Mouse (Mus musculus) T-cell, adult 2 months (primary cell): ENCODE results near the gene Dnase2a.
"Not testable (repeated sequence)": the region's sequence is repeated elsewhere in the genome, so short reads cannot be mapped to it uniquely, and the experiment has no call there.

Source experiments
- DNase-seq: peaks from one replicate; pipeline ENCODE4 v3.0.0; 2022; ENCODE audit warnings: low spot score

Gene Dnase2a

DNA sequence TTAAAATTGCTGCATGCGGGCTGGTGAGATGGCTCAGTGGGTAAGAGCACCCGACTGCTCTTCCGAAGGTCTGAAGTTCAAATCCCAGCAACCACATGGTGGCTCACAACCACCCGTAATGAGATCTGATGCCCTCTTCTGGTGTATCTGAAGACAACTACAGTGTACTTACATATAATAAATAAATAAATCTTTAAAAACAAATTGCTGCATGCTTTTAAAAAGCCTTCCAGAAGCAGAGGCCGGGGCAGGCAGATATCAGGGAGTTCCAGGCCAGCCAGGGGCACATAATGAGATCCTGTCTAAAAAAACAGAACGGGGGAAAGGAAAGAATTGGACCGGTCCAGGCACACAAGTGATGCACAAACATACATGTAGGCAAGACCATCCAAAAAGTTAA, 381 bp upstream of the Dnase2a start:
- not testable (repeated sequence) for DNase-seq

DNA sequence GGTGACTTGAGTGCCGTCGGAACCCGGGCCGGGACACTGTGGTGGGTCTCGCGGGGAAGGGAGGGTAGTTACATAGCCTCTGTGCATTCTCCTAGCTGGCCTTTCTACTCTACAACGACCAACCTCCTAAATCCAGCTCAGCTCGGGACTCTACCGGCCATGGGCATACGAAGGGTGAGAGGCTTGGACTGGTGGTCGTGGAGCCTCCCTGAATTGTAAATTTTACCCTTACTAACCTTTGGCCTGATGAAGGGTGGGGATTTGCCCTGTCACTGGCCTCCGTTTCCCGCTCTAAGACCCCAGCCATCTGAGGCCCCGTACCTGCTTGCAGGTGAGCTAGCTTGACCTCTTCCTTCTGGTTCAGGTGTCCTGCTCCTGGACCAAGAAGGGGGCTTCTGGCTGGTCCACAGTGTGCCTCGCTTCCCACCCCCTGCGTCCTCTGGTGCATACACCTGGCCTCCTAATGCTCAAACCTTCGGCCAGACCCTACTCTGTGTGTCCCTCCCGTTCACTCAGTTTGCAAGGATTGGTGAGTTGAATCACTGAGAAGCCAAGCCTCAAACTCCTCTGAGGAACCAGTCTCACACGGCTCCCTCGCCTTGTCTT, 905 bp downstream of the Dnase2a start:
- no peak for DNase-seq

DNA sequence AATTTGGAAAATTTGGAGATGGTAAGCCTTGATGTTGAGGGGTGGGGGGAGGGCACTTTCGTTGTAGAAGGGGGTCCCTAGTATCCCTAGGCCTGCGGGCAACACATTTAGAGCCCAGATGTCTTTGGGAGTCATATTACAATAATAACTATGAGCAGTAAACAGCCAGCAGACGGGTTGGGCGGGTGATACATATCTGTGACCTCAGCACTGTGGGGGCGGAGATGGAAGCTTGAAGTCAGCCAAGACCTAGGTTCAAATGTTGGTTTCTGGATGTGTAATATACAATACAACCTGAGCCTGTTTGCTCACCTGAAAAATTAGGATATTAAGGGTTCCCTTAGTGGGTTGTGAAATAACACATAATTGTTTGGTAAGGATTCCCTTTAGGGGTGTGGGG, 1.6 kb downstream of the Dnase2a start:
- DNase-seq, result no peak

DNA sequence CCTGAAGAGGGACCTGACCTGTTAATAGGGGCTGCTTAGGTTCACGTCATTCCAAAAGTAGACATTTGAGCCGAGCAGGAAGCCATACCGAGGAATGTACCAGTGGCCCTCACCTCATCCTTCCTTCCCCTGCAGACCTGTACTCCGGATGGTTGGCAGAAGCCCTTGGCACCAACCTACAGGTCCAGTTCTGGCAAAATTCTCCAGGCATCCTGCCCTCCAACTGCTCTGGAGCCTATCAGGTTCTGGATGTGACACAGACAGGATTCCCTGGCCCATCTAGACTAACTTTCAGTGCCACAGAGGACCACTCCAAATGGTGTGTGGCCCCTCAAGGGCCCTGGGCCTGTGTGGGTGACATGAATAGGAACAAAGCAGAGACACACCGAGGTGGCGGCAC, 2.2 kb downstream of the Dnase2a start:
- DNase-seq, result no peak

DNA sequence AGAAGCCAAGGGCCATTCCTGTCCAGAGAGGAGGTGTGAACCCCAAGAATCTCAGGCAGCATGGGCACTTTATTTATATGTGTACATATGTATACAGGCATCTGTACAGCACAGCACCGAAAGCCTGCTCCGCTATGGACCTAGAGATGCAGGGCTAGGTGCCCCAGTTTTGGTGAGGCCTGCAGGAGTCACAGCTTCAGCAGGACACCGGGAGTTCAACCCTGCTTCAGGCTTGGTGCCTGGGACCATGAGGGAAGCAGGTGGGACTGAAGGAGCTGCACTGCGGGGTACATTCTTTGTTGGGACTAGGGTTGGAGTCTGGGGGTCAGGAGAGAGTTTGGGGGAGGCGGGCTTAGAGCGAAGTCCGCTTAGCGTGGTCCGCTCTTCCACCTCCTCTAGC, 3.5 kb downstream of the Dnase2a start:
- DNase-seq, result no peak

DNA sequence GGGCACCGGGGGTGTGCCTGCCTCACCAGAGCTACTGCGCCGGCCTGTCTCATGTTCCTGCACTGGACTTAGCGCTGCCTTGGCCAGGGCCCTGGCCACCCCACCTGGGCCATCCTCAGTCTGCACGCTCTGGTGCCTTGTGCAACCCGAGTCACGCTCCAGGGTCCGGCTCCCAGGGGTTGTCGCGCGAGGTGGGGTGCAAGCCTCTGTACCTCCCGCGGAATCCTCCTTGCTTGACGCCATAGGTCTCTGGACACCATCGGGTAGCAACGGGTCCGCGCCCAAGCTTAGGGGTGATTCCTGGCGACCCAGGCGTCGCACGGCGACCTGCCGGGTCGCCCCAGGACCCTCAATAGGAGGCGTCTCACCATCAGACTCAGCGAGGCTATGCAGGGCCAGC, 4.0 kb downstream of the Dnase2a start:
- no peak for DNase-seq

DNA sequence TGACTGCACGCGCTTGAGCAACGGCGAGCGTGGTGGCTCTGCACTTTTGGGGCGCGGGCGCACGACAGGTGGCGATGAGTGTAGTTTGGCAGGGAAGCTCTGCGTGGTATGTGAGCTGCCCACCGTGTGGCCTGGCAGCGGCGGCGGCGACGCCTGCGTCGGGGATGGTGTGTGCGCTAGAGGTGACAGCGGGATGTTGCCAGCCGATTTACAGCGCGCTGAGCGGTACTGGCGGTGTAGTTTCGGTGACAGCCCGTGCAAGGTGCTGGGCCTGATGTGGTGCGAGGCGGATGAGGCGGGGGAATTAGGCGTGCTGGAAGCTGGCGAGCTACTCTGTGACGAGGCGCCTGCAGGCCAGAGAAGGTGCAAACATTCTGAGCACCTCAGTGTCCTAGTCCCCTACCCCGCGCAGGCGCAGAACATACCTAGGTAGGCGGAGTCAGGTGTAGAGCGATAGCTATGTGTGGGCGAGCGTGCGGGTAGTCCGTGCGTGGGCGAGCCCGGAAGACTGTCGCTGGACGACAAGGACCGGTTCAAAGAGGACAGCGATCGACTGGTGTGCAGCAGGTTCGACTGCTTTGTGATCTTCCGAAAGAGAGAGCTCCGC, 4.6 kb downstream of the Dnase2a start:
- DNase-seq, result peak; percentile 90

DNA sequence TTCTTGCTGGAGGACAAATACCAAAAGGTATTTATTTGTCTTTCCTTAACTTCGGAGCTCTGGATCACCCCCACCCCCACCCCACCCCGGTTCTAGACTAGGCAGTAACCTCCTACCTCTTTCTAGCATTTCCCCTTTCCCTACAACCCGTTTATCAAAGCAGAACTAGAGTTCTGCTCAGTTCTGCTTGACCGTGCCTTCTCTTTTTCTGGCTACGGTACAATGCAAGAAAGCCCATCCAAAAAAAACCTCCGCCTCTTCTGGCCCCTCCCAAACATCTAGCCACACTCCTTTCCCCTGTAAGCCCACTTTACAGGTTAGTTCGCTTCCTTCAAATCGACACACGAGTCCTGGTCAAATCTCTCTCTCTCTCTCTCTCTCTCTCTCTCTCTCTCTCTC, 5.1 kb downstream of the Dnase2a start:
- DNase-seq, result no peak

DNA sequence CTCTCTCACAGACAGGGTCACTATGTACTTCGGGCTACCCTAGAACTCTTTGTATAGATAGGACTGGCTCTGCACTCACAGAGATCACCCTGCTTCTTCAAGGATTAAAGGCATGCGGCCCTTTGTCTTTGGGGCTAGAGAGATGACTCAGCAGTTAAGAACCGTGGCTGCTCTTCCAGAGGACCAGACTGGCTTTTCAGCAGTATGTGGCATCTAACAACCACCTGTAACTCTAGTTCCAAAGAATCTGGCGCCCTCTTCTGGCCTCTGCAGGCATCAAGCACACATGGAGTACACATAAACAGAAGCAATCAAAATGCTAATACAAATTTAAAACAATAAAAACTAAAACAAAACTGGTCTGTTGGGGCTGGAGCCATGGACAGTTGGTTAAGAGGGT, 5.6 kb downstream of the Dnase2a start:
- peak; percentile 63 for DNase-seq

DNA sequence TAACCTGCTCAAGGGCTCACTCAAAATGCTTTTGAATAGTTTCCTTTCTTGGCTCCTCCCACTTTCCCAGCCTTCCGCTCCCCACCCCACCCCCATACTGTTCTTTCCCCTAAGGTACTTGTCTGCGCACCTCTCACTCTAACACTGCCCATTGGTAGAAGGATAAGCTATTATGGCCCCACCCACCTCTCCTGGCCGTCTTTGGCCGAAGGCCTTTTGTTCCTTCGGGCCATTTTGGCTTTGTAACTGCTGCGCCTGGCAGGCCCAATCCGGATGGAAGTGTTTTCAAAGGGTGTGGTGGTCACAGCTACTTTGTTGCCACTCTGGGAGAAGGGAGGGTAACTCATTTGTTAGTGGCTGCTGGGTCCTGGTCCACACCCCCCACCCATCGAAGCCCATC, 6.9 kb downstream of the Dnase2a start:
- DNase-seq, result no peak

DNA sequence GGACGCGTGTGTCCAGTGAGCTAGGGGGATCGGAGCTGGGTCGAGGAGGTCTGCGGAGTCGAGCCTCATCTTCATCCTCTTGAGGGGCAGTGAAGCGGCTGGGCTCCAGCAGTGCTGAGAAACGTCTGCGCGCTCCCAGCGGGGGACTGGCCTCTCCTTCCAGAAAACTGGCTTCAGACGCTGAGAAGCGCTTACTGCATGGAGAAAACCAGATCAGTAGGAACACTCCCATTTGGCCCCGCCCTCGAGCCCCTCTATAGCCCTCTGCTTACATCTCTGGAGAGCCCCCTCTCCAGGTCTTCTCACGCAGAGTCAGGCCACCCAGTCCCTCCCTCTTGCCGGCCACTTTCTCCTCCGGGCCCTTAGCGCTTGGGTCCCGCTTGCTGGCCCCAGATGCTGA, 9.4 kb downstream of the Dnase2a start:
- DNase-seq, result no peak

DNA sequence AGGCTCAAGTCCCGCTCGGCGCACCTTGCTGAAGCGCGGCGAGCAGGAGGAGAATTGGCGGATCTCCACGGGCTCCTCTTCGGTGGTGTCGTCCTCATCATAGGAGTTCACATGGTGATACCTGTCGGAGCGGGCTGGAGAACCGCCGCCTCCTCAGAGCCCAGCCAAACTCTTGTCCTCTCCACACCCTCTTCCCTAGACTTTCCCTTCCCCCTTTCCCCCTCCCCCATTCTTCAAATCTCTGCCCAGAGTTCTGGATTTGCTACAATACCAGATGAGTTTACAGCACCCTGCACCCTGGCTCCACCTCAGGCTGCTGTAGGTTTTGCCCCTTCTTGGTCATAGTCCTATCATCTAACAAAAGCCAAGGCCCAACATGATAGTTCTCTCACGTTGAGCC, 10.3 kb downstream of the Dnase2a start:
- DNase-seq, result no peak

DNA sequence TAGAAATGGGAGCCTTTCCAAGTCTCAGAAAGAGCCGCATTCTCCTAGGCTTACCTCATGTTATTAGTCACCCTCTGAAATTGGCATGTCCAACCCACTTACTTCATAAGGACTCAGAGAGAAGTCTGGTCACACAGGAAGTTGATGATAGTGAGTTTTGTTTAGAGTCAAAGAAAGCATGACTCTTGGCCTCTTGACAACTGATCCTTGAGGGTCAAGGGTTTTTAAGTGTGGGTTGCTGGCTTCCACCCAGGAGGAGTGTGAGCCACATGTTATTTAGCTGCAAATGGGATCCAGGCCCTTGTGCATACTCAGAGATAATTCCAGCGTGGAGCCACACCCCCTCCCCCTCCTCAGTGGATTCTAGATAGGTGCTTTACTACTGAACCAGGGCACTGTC, 13.2 kb downstream of the Dnase2a start:
- no peak for DNase-seq

DNA sequence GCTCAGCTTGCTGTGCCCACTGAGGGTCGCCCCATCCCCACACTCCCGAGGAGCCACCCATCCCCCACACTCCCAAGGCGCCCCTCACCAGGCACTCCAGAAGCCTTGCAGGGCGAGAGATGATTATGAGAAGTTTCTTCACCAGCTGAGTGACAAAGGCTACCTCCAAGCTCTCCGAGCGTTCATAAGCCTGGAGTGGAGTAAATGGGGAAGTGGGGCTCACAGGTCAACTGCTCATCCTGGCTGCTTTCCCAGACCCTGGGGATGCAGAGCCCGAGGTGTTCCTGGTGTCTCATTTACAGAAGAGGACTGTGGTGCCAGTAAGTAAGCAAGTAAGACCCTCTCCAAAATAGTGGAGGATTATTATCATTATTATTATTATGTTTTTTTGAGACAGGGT, 17.2 kb downstream of the Dnase2a start:
- no peak for DNase-seq

DNA sequence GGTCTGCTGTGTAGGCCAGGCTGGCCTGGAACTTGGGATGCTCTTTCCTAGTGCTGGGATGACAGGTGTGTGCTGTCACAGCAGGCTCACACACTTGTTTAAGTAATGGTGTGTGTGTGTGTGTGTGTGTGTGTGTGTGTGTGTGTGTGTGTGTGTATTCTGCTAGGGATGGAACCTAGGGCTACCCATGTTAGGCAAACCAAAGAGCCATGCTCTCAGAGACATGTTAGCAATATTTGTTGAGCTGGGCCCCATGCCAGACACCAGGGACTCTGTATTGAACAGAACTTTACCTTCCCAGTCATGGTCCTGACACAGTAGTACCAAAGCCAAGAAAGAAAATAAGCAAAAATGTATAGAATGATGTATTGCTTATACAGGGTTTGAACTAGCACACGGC, 19.2 kb downstream of the Dnase2a start:
- no peak for DNase-seq

DNA sequence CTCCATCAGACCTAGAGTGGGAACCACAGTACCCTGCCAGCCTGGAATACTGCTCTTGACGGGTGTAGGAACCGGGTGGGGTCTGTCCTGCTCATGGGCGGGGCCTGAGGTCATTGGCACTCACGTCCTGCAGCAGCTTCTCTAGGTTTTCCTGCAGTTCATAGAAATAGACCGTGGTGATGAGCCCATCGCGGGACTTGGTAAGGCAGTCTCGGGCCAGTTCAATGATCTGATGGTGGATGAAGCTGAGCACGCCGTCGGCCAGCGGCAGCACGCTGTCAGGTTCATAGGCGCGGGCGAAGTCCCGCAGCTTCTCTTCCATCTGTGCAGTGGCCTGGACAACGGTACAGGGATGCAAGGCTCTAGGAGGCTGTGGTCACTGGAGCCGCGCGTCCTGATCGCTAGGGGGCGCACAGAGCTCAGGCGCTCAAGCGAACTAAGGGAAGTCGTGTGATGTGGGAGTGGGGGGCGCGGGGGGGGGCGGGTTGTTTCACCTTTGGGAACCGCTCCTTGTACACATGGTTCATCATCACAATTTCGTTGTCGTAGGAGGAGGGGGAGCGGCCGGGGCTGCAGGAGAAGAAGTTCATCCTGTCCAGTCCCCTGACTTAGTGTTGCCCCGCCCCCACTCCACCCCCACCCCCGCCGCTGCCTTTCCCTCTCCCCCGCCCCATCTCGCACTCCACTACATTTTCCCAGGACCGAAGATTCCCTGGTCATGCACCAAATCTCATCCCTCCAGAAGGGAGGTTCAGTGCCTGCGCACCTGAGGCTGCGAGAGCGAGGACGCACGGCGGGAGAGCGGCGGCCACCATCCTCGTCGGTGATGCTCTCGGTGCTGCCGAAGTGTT, 20.3 kb downstream of the Dnase2a start:
- peak; percentile 51 for DNase-seq

DNA sequence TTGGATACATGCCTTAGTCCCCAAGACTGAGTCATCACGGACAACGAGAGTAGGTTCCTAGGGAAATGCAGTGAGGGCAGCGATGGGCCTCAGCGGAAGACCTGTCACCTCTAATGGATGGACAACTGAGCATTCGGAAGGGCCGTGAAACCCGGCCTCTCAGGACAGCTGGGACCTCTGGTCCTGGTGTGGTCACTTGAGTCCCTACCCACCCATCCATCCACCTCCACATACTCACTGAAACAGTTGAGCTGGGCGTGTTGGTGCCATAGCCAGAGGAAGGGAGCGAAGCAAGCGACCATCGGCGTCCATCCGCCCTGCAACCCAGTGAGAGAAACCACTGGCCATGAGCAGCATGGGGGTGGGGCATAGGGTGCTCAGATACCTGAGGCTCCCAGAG, 22.2 kb downstream of the Dnase2a start:
- no peak for DNase-seq

DNA sequence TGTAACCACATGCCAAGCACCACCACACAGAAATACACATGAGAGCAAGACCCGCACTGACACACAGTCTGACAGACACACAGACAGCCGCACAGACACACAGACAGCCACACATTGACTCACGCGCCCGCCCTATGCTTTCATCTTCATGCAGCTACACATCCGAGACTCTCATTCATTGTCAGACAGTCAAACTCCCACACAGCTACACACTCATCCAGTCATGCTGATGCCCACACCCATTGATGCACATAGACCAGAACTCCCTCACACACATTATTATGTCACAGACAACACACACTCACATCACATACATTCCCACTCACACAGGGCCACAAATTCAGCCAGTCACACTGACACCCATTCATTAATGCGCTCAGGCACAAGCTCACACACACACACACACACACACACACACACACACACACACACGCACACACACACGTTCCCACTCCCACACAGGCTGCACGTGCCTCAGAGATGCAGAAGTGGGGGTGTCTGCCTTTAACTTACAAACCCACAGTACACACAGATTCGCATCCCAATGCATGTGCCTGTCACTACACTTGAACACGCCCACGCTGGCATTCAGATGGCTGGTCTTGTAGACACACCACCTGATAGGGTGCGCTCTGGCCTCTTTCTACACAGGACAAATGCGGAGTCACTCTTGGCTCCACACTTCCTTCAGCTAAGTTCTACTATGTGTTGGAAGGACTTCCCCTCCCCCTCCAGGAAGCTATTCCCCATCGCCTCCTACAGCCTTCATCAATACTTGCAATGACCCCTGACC, 25.6 kb downstream of the Dnase2a start:
- DNase-seq, result no peak

DNA sequence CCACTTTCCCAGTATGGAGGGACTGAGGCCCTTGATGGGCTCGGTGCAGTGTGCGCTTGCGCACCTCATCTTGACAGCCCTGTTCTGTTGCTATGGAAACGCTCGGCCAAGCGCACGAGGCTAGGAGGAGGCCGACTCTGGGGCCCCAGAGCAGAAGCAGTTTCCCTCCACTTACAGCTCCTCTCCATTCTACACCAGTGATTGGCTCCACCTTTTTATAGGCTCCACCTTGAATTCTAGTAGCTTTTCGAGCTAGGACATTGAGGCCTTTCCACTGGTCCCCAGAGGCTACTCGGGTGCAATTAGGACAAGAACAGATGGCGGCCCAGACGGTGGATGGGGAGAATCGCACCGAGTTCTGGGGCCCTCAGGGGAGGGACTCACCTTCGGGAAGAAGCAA, 26.5 kb downstream of the Dnase2a start:
- no peak for DNase-seq

DNA sequence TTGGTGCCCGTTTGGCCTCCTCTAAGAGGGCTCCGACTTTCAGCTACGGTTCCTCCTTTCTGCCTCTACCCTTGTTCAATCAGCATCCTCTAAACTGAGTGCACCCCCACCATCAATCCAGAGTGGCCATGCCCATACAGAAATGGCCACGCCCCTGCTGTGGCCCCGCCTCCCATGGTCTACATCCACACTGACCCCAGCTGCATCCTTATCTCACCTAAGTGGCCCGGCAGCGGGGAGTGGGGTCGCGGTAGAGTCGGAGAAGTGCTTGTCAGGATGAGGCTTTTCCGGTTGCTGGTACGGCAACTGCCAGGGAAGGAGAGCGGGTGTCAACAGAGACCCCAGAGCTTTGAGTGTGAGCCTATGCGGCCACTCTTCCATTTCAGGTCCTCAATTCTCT, 27.1 kb downstream of the Dnase2a start:
- no peak for DNase-seq

DNA sequence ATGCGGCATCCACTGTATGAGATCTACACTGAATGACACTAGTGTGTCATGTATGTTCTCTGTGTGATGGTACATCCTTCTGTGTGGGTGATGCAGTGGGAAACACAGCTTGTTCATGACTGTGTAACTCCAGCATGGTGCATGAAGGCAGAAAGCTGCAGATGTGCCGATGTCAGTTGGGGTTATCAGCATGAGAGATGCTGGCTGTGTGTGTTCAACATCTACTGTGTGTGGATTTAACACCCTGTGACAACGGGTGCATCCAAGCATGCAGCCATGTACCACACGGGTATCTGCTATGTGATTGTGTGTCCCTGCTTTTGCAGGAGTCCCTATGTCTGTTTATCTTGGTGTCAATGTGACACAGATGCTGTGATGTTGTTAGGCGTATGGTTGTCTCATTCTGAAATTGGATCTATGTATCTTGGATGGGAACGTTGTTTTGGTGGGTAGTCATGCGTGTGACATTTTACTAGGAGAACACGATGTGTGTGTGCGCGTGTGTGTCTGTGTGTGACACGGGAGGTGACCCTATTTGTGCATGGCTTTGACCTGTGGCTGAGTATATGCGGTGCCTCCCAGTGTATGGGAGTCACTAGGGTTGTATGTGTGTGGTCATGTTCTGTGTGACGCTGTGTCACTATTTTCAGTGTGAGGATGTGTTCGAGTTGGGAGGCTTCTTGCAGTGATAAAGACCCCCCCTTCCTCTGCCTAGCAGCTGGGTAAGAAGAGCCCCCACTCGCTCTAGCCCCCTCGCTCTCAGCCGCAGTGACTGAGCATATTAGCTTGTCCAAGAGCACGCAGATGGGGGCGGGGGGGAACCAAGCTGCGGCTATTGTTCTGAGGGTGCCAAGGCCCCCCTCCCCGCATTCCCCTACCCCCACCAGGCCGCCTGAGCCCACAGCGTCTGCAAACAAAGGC, 27.9 kb downstream of the Dnase2a start:
- DNase-seq, result no peak
